8 mouse cellular contexts compared by ENCODE assay signal in the genomic region with DNA sequence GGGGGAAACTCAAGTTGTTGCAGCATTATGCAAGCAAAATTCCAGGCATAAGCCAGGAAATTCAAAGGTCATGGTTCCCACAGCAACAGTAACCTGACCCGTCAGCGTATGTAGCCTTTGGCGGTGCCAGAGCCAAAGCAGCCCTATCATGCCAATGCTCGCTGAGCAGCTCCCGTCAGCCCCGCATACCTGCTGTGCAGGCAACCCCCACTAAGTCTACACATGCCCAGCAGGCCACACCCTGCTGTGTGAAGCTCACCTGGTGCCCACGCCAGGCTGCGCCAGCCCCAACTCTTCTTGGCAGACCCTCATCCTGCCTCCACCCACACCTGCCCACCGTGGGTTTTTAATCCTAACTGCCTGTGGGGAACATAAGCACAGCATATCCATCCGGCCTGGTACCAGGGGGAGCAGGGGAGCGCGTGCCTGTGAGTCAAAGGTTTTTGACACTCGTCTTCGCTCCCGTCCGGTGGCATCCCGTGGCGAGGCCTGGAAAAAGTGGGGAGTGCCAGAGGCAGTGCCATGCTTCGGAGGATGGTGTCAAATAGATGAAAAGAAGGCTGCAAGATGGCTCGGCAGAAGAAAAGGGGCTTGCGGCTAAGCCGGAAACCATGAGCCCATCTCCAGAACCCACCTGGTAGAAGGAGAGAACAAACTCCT. TPM values are rescaled to one million over a fixed set of nuclear protein-coding genes. Genes with fewer than 3 reads are reported as not detected.
DNase-seq lines count a peak whose midpoint lies in the region; ATAC-seq lines count a peak whose summit lies in the region.

No protein-coding gene starts in this region.

- peak; percentile 82 for ATAC-seq in embryonic facial prominence, embryonic 13.5 days (ENCODE audit: insufficient number of reproducible peaks, insufficient read depth, low FRiP score, low TSS enrichment, low read depth)
- peak; percentile 55; the same call in 1 of the 2 replicates for ATAC-seq in intestine, embryonic 15.5 days
- ATAC-seq in lung, embryonic 15.5 days (ENCODE audit: borderline replicate concordance, extremely low read depth, low FRiP score, low TSS enrichment), result peak; percentile 71

- peak overlapping the region; percentile 36 for H3K4me2 ChIP-seq in embryonic facial prominence, embryonic 13.5 days
- no peak overlapping the region for H3K4me2 ChIP-seq in intestine, embryonic 15.5 days (replicated peaks)
- H3K4me2 ChIP-seq in lung, embryonic 15.5 days, result no peak overlapping the region

- H3K4me3 ChIP-seq in embryonic facial prominence, embryonic 13.5 days, result no peak overlapping the region
- H3K4me3 ChIP-seq in intestine, embryonic 15.5 days (replicated peaks), result no peak overlapping the region
- H3K4me3 ChIP-seq in lung, embryonic 15.5 days, result no peak overlapping the region

- H3K36me3 ChIP-seq in embryonic facial prominence, embryonic 13.5 days, result peaks cover 4% of the 10 kb centered on the region; the same call in 1 of the 2 replicates
- no peaks in the 10 kb centered on the region for H3K36me3 ChIP-seq in intestine, embryonic 15.5 days
- H3K36me3 ChIP-seq in lung, embryonic 15.5 days, result no peaks in the 10 kb centered on the region

- H3K4me1 ChIP-seq in embryonic facial prominence, embryonic 13.5 days, result peaks cover 44% of the 10 kb centered on the region
- peaks cover 14% of the 10 kb centered on the region; the same call in 1 of the 2 replicates for H3K4me1 ChIP-seq in intestine, embryonic 15.5 days (replicated peaks)
- peaks cover 62% of the 10 kb centered on the region for H3K4me1 ChIP-seq in lung, embryonic 15.5 days

- no peaks in the 10 kb centered on the region for H3K27me3 ChIP-seq in embryonic facial prominence, embryonic 13.5 days
- no peaks in the 10 kb centered on the region for H3K27me3 ChIP-seq in intestine, embryonic 15.5 days (replicated peaks)
- no peaks in the 10 kb centered on the region for H3K27me3 ChIP-seq in lung, embryonic 15.5 days

- no peak overlapping the region for H3K9ac ChIP-seq in embryonic facial prominence, embryonic 13.5 days
- no peak overlapping the region for H3K9ac ChIP-seq in intestine, embryonic 15.5 days
- no peak overlapping the region for H3K9ac ChIP-seq in lung, embryonic 15.5 days

- 51% methylated on average over 22 of the region's 22 CpGs for WGBS in embryonic facial prominence, embryonic 13.5 days
- WGBS in intestine, embryonic 15.5 days, result 73% methylated on average over 22 of the region's 22 CpGs
- WGBS in lung, embryonic 15.5 days, result 61% methylated on average over 22 of the region's 22 CpGs

- DNase-seq in adrenal gland, adult (ENCODE audit: inconsistent age in 2 of 2, low spot score in 1 of 2), result peak; percentile 68 to 83
- DNase-seq in adrenal gland, postnatal 4 days (ENCODE audit: low spot score in 2 of 2), result no peak
- DNase-seq in R1 (ENCODE audit: low read depth, low spot score), result peak; percentile 47
- no peak for DNase-seq in thymus, postnatal 4 days
- DNase-seq in thymus, postnatal 0 days (ENCODE audit: low spot score), result no peak

- H3K9me3 ChIP-seq in embryonic facial prominence, embryonic 13.5 days, result peaks cover 4% of the 10 kb centered on the region; the same call in 1 of the 2 replicates
- no peaks in the 10 kb centered on the region for H3K9me3 ChIP-seq in intestine, embryonic 15.5 days
- H3K9me3 ChIP-seq in lung, embryonic 15.5 days, result no peaks in the 10 kb centered on the region

- peak overlapping the region; percentile 76 for H3K27ac ChIP-seq in embryonic facial prominence, embryonic 13.5 days
- no peak overlapping the region for H3K27ac ChIP-seq in intestine, embryonic 15.5 days
- peak overlapping the region; percentile 61 for H3K27ac ChIP-seq in lung, embryonic 15.5 days

RNA-seq across cellular contexts. Expression of a gene that starts 43.1 kb away (rescaled TPM):
- total RNA-seq in adrenal gland, postnatal 4 days (2021), result 10 to 100 TPM; 71.0 to 71.9 TPM
- 12.3 and 12.7 TPM in 2 replicates for polyA plus RNA-seq in embryonic facial prominence, embryonic 13.5 days (2015; fragmentation: Nextera tagmentation; extraction: Ambion mirVana)
- polyA plus RNA-seq in intestine, embryonic 15.5 days (2015; fragmentation: Nextera tagmentation; extraction: Ambion mirVana), result 6.7 and 7.7 TPM in 2 replicates
- 17.6 and 20.0 TPM in 2 replicates for polyA plus RNA-seq in lung, embryonic 15.5 days (2015; fragmentation: Nextera tagmentation; extraction: Ambion mirVana)
- polyA plus RNA-seq in thymus, postnatal 0 days (2015; fragmentation: Nextera tagmentation; extraction: Ambion mirVana), result 12.8 and 15.3 TPM in 2 replicates

Comparison
In these comparisons a context has a peak if more than half of its experiments do, and no peak if none do; other contexts are left out.
1. DNase-seq: peak in adrenal gland, adult (2 of 2) and R1 (single experiment); none in adrenal gland, postnatal 4 days (0 of 2), thymus, postnatal 4 days (single experiment) and thymus, postnatal 0 days (single experiment).
2. Peak in every context shown above with its lines, with median percentiles within 50 percentile points of each other: ATAC-seq.